Mouse (Mus musculus) liver, adult 2 months (tissue): ENCODE data around the gene Prdm16.

Experiments
- CTCF ChIP-seq: fragments of 200-500 bp; IDR thresholded peaks from 2 replicates; pipeline ENCODE4 v1.5.1; 2011; ENCODE audit warnings: low read depth, low read length, control low read depth
- POLR2A ChIP-seq: fragments of 200-500 bp; IDR thresholded peaks from 2 replicates; pipeline ENCODE4 v1.6.1; 2011; ENCODE audit warnings: low read length, control low read depth; ENCODE audit not compliant: insufficient read depth; ENCODE audit errors: extremely low read depth

- TF ChIP-seq CTCF: no peak
- no peak for TF ChIP-seq POLR2A
These were observed 4.0 kb upstream of the Prdm16 start for GRCm38 (mm10) chr4:154640443-154641295.
